Mouse (Mus musculus) ovary, postnatal 36 days (tissue): ENCODE measurements around the gene Retreg2.

Source experiments
- DNase-seq: peaks from one replicate; pipeline ENCODE4 v3.0.0; 2022; ENCODE audit warnings: low spot score, mixed read lengths

The Retreg2 gene

GRCm38 (mm10) chr1:75142301-75143261, at the start of gene Retreg2, which contains the start of gene Cnppd1:
TSS of gene Retreg2 (plus strand) at chr1:75142778.
TSS of gene Cnppd1 (minus strand) at chr1:75142711.
- peak; percentile 97 for DNase-seq

DNA sequence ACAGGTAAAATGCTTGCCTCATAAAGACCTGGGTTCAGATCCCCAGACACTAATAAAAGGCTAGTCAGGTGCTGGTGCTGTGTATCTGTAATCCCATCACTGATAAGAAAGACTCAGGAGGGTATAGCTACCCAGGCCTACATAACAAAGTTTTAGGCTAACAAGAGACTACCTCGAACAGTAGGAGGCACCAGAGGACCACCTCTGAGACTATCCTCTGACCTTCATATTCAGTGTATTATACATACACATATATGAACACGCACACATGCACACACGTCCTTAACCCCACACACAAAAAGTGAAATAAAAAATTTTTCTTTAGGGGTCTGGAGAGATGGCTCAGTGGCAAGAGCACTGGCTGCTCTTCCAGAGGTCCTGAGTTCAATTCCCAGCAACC, 20.4 kb upstream of the Retreg2 start:
- DNase-seq, result no peak

GRCm38 (mm10) chr1:75124346-75125321, 17.9 kb upstream of the Retreg2 start, which contains the start of gene Nhej1:
TSS of gene Nhej1 (minus strand) at chr1:75125200.
- DNase-seq, result peak; percentile 93

DNA sequence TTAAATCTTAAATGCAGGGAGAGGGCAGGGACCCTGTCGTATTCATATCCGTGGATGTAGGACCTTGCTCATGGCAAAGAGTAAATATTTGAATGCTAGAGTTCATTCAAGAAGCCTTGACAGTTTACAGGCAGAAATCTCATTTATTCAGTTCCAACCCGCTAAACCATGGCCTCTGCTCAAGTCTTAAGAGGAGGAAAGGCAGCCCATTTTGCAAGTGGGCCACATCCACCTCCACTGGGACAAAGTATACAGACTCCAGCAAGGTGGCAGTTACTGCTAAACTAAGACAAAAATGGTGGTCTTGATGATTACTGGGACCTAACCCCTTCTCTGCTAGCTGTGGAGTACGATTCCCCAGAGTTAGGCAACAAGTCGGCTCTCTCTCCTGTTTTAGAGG, 17.2 kb upstream of the Retreg2 start:
- DNase-seq, result no peak

DNA sequence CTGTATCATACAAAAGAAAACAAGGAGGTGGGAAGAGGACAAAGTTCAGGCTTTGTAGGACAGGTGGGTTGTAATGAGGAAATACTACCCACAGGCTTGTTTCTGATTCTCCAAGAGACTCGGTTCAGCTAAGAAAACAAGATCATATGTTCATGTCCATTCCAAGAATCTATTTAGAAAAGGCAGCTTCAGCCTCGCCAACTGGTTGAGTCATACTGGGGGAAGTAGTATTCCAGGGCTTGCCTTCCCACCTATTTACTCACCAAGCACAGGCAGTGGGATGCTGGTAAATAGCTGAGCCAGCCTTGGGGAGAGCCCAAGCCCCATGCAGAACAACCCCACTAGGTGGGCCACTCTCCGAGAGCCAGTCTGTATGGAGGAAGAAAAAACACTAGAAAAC, 13.9 kb upstream of the Retreg2 start:
- no peak for DNase-seq

DNA sequence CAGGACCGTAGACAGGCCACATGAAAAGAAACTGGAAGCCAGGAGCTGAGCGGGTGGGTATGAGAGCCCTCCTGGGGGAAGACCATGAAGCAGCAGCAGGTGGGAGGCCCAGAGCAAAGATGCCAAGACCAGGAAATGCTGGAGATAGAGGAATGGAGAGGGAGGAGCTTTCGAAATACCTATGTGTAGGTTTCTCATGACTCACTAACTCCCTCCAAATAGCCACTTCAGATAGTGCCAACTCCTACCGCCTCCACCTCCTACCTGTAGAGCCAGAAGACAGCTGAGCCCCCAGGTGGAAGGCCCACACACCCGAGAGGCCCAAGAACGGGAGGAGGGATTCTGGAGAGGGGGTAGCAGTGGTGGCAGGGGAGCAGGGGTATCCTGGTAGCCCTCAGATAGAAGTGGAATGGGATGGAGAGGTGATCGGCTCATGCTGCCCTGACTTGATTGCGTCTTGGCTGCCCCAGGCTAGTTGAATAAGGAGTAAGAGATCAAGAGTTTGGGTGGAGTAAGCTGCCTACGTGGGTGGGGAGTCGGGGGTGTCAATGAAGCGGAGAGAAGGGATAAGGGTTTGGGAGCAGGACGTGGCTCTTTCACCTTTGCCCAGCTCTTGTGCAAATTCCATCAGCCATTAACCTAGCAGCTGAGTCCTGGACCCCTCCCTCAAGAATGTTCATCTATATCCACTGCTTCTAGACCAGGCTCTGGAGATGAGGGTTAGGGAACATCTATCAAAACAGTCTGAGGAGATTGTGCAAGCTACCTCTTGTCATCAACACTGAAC, 9.0 kb upstream of the Retreg2 start, which contains the start of gene Slc23a3:
TSS of gene Slc23a3 (minus strand) at position 470 of the 787 bp plus-strand sequence.
- DNase-seq, result no peak

DNA sequence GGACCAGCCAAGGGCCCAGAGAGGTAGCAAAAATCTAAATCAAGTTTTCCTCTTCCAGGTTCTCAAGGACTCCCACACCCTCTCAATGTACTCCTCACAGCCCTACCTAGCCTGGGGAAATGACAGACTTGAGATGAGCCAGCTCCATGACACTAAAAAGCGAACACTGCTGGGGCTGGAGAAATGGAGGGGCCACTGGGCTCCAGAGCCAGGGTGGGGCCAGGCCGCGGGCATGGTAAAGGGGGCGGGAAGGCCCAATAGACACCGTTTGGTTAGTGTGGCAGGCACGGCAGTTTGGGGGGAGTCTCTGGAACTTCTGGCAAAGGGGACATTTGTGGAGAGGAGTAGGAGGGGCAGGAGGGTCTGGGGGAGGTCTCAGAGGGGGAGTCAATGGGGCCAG, 6.3 kb upstream of the Retreg2 start:
- DNase-seq, result no peak

GRCm38 (mm10) chr1:75136730-75137129, 5.8 kb upstream of the Retreg2 start:
- no peak for DNase-seq

DNA sequence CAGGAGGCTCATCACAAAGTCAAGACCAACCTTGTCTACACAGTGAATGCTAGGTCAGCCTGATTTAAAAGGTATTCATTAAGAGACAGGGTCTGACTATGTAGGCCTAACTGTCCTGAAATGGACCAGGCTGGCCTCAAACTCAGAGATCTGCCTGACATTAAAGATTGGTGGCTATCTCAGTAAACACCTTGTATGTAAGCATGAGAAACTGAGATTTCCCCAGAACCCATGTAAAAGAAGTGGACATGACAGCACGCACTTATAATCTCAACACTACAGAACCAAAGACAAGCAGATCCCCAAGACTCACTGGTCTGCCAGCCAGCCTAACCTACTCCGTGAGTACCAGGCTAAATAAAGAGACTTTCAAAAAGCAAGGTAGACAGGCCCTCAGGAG, 4.1 kb upstream of the Retreg2 start:
- no peak for DNase-seq

DNA sequence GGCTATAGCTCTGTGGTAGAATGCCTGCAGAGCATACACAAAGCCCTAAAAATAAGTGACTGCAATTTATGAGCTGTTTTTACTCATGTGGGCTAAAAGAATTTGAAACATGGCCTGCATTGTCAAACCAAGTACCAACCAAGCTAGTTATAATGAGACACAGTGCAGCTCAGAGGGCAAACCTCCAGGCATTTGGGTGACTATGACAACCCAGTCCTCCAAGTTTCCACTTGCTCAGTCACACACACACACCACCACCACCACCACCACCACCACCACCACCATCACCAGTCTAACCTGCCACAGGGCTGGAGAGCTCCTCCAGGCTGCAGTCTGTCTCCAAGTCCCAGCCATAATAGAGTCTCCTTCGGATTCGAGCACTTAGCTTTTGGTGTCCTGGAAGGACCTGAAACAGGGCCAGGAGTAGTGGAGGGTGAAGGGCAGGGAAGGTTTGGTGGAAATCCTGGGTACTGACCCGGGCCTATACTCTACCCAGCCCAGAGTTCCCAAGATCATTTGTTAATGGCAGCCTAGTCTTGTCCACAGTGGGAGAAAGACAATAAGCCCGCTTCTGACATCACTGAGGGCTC, 1.9 kb upstream of the Retreg2 start:
- DNase-seq, result no peak

- peak; percentile 74 for DNase-seq
Observed at GRCm38 (mm10) chr1:75141486-75142190, 940 bp upstream of the Retreg2 start.

- DNase-seq, result no peak
Observed at GRCm38 (mm10) chr1:75145589-75145988, 3.0 kb downstream of the Retreg2 start.

DNA sequence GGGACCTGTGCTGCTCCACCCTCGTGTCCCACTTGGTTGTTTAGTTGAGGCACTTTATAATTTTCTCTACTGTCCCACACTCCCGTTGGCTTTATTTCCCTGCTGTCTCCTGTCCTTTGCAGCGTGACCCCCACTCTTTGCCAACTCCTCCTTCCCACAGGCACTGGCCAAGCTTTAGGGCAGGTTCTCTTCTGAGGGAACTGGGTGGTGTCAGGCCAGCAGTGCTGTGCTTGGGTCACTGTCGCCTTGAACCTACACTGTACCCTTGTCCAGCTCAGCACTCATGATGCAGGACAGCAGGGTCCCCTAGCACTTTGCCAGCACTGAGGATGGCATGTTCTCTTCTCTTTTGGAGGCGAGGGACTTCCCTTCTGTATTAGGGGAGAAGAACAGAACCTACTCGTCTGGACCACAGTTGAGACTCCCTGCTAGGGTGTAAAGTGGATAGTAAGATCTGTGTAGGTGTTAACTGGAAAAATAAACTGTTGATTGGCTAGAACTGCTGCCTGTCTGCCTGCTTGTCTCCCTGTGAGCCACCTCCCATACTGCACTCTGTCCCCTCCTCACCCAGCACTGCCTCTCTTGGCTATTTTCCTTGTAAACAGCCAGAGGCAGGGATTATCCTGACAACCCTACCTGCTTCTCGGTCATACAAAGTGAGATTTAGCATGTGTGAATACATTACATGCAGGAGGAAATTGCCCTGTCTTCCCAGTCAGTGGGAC, 5.0 kb downstream of the Retreg2 start:
- DNase-seq, result no peak

DNA sequence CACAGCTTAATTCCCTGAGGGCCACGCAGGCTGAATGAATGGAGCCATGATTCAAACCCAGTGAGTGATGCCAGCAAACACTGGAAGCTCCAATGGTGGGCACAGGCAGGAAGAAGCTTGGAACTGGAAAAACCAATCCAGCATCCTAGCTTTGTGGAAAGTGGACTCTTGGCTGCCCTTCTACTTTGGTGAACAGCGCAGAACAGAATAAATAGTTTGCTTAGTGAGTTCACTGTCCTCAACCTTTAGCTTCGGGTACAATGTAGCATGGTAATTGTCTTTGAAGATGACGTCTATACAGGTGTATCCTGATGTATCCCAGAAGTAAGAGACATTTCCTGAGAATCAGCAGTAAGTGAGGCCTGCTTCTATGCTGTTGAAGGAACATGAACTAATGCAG, 6.1 kb downstream of the Retreg2 start:
- DNase-seq, result no peak

DNA sequence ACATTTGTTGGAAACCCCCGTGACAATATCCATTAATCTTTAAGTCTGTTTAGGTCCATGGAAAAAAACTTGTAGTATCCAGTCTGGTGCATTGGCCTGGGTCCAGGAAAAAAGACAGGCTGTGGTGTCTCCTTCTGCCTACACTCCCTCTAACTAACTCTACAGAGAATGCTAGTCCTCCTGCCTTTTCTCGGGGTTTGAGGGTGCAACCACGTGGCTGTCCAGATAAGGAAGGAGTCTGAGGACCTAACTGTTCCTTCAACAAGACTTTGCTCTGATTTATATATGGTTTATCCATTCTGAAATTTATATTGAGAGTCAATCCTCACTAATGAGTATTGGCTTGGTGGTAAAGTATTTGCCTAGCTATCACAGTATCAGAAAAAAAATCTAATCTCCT, 13.3 kb downstream of the Retreg2 start:
- DNase-seq, result no peak

GRCm38 (mm10) chr1:75158990-75159389, 16.4 kb downstream of the Retreg2 start:
- no peak for DNase-seq

DNA sequence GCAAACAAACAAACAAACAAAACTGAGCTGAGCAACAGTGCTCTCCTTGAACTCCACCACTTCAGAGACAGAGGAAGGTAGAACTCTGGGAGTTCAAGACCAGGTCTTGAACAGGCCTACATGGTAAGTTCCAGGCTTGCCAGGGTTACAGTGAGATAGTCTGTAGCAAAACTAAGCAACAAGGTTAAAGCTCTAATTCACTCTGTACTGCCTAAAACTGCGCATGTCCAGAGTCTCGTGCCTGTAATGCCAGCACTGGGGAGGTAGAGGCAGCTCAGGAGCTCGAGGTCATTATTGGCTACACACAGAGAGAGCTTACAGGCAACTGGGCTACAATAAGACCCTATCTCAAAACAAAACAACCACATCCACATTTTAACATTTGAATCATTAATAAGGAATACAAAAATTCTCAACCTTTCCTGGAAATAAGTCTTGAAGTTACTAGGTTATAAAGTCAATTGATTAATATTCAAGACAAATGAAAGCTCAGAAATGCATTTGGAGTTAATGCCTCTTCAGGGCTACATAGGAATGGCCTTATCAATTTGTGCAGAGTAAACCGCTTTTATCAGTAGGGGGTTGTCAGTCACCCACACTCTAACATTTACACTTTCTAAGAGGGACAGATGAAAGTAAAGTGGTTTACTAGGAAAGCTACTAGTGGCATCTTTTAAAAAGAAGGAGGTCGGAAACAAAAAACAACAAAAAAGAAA, 17.1 kb downstream of the Retreg2 start:
- DNase-seq, result no peak

DNA sequence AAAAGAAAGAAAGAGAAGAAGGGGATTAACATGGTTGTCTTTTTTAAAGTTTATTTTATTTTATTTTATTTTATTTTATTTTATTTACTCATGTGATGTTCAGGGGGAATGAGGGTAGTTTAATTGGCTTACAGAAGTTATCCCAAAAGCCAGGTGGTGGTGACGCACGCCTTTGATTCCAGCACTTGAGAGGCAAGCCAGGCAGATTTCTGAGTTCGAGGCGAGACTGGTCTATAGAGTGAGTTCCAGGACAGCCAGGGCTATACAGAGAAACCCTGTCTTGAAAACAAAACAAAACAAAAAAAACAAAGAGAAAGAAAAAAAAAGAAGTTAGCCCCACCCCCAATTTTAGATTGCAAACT, 17.7 kb downstream of the Retreg2 start:
- DNase-seq, result no peak

GRCm38 (mm10) chr1:75168093-75168471, 25.5 kb downstream of the Retreg2 start:
- DNase-seq, result no peak
